Mouse (Mus musculus): ENCODE measurements around the gene Avpr1b. TPM values are rescaled to one million over a fixed set of nuclear protein-coding genes. Genes with fewer than 3 reads are reported as not detected.
A peak's percentile ranks its signal among the peaks of the same experiment; 100 is the strongest.

Avpr1b gene
- polyA plus RNA-seq, 1 experiment from 2014 or later, result not detected

- ATAC-seq (no peak), DNase-seq (ENCODE audit: low spot score) (no peak)
- Histone ChIP-seq H3K4me3 (ENCODE audit: low read depth, low read length) (no peak overlapping the region), H3K27me3 (replicated peaks; ENCODE audit: insufficient read depth, low read length) (no peaks in the 10 kb centered on the region), H3K36me3 (ENCODE audit: insufficient read depth, low read length) (no peaks in the 10 kb centered on the region), H3K9me3 (ENCODE audit: low read length) (no peaks in the 10 kb centered on the region), H3K4me2 (replicated peaks; ENCODE audit: low read depth, low read length) (no peak overlapping the region), H3K27ac (ENCODE audit: low read length) (no peak overlapping the region), H3K4me1 (ENCODE audit: insufficient read depth, low read depth, low read length) (no peaks in the 10 kb centered on the region), H3K9ac (replicated peaks; ENCODE audit: low read depth) (no peak overlapping the region)
- WGBS, result 66% methylated on average over 4 of the region's 4 CpGs
- TF ChIP-seq EP300 (IDR thresholded peaks at IDR 0.05), result no peak
- TF ChIP-seq CTCF (IDR thresholded peaks at IDR 0.05), result no peak
These were observed 41.0 kb downstream of the Avpr1b start for GRCm38 (mm10) chr1:131640062-131640461.

GRCm38 (mm10) chr1:131641565-131641964, 42.5 kb downstream of the Avpr1b start:
- 90% methylated on average over 13 of the region's 13 CpGs for WGBS
- no peaks in the 10 kb centered on the region for H3K4me1 ChIP-seq (ENCODE audit: insufficient read depth, low read depth, low read length)
- DNase-seq (ENCODE audit: low spot score), result no peak
- ATAC-seq, result no peak
- H3K4me2 ChIP-seq (replicated peaks; ENCODE audit: low read depth, low read length), result no peak overlapping the region
- H3K27me3 ChIP-seq (replicated peaks; ENCODE audit: insufficient read depth, low read length), result no peaks in the 10 kb centered on the region
- H3K4me3 ChIP-seq (ENCODE audit: low read depth, low read length), result no peak overlapping the region
- TF ChIP-seq CTCF (IDR thresholded peaks at IDR 0.05) (no peak), EP300 (IDR thresholded peaks at IDR 0.05) (no peak)
- H3K9me3 ChIP-seq (ENCODE audit: low read length), result no peaks in the 10 kb centered on the region
- no peak overlapping the region for H3K9ac ChIP-seq (replicated peaks; ENCODE audit: low read depth)
- H3K36me3 ChIP-seq (ENCODE audit: insufficient read depth, low read length), result no peaks in the 10 kb centered on the region
- H3K27ac ChIP-seq (ENCODE audit: low read length), result no peak overlapping the region

- Histone ChIP-seq H3K9ac (replicated peaks; ENCODE audit: low read depth) (no peak overlapping the region), H3K4me2 (replicated peaks; ENCODE audit: low read depth, low read length) (no peak overlapping the region), H3K4me1 (ENCODE audit: insufficient read depth, low read depth, low read length) (no peaks in the 10 kb centered on the region), H3K4me3 (ENCODE audit: low read depth, low read length) (no peak overlapping the region), H3K36me3 (ENCODE audit: insufficient read depth, low read length) (no peaks in the 10 kb centered on the region), H3K27ac (ENCODE audit: low read length) (no peak overlapping the region), H3K27me3 (replicated peaks; ENCODE audit: insufficient read depth, low read length) (no peaks in the 10 kb centered on the region), H3K9me3 (ENCODE audit: low read length) (no peaks in the 10 kb centered on the region)
- ATAC-seq (no peak), DNase-seq (ENCODE audit: low spot score) (no peak)
- TF ChIP-seq EP300 (IDR thresholded peaks at IDR 0.05) (no peak), CTCF (IDR thresholded peaks at IDR 0.05) (no peak)
- WGBS, result 75% methylated on average over 2 of the region's 2 CpGs
These were observed 43.2 kb downstream of the Avpr1b start for GRCm38 (mm10) chr1:131642251-131642650.

- no peaks in the 10 kb centered on the region for H3K27me3 ChIP-seq (replicated peaks; ENCODE audit: insufficient read depth, low read length)
- no peak overlapping the region for H3K27ac ChIP-seq (ENCODE audit: low read length)
- no peak overlapping the region for H3K4me2 ChIP-seq (replicated peaks; ENCODE audit: low read depth, low read length)
- H3K4me1 ChIP-seq (ENCODE audit: insufficient read depth, low read depth, low read length), result no peaks in the 10 kb centered on the region
- H3K9ac ChIP-seq (replicated peaks; ENCODE audit: low read depth), result no peak overlapping the region
- no peak overlapping the region for H3K4me3 ChIP-seq (ENCODE audit: low read depth, low read length)
- DNase-seq (ENCODE audit: low spot score) (no peak), ATAC-seq (no peak)
- TF ChIP-seq CTCF (IDR thresholded peaks at IDR 0.05), result no peak
- no peak for TF ChIP-seq EP300 (IDR thresholded peaks at IDR 0.05)
- H3K36me3 ChIP-seq (ENCODE audit: insufficient read depth, low read length), result no peaks in the 10 kb centered on the region
- WGBS, result 75% methylated on average over 11 of the region's 12 CpGs
- H3K9me3 ChIP-seq (ENCODE audit: low read length), result no peaks in the 10 kb centered on the region
These were observed 53.8 kb downstream of the Avpr1b start for GRCm38 (mm10) chr1:131652670-131653443.

- no peak for DNase-seq (ENCODE audit: low spot score)
- Histone ChIP-seq H3K4me1 (ENCODE audit: insufficient read depth, low read depth, low read length) (no peaks in the 10 kb centered on the region), H3K36me3 (ENCODE audit: insufficient read depth, low read length) (no peaks in the 10 kb centered on the region), H3K4me3 (ENCODE audit: low read depth, low read length) (no peak overlapping the region), H3K4me2 (replicated peaks; ENCODE audit: low read depth, low read length) (no peak overlapping the region), H3K27ac (ENCODE audit: low read length) (no peak overlapping the region), H3K9me3 (ENCODE audit: low read length) (no peaks in the 10 kb centered on the region), H3K27me3 (replicated peaks; ENCODE audit: insufficient read depth, low read length) (no peaks in the 10 kb centered on the region), H3K9ac (replicated peaks; ENCODE audit: low read depth) (no peak overlapping the region)
- WGBS, result 55% methylated on average over 6 of the region's 6 CpGs
- ATAC-seq, result no peak
- TF ChIP-seq EP300 (IDR thresholded peaks at IDR 0.05), result no peak
- TF ChIP-seq CTCF (IDR thresholded peaks at IDR 0.05), result no peak
These were observed 56.6 kb downstream of the Avpr1b start for GRCm38 (mm10) chr1:131655601-131656000.

GRCm38 (mm10) chr1:131657945-131658354, 58.9 kb downstream of the Avpr1b start:
- no peaks in the 10 kb centered on the region for H3K27me3 ChIP-seq (replicated peaks; ENCODE audit: insufficient read depth, low read length)
- H3K36me3 ChIP-seq (ENCODE audit: insufficient read depth, low read length), result no peaks in the 10 kb centered on the region
- H3K4me3 ChIP-seq (ENCODE audit: low read depth, low read length), result no peak overlapping the region
- H3K27ac ChIP-seq (ENCODE audit: low read length), result no peak overlapping the region
- DNase-seq (ENCODE audit: low spot score), result peak; percentile 97
- 1% methylated on average over 11 of the region's 11 CpGs for WGBS
- no peaks in the 10 kb centered on the region for H3K9me3 ChIP-seq (ENCODE audit: low read length)
- ATAC-seq, result peak; percentile 72
- H3K9ac ChIP-seq (replicated peaks; ENCODE audit: low read depth), result no peak overlapping the region
- H3K4me1 ChIP-seq (ENCODE audit: insufficient read depth, low read depth, low read length), result no peaks in the 10 kb centered on the region
- TF ChIP-seq CTCF (IDR thresholded peaks at IDR 0.05) (peak; percentile 95), EP300 (IDR thresholded peaks at IDR 0.05) (no peak)
- no peak overlapping the region for H3K4me2 ChIP-seq (replicated peaks; ENCODE audit: low read depth, low read length)
